Mouse (Mus musculus) MEL (cell line): ENCODE data around the gene Fam160a1. TPM values are rescaled to one million over a fixed set of nuclear protein-coding genes. Genes with fewer than 3 reads are reported as not detected.

ENCODE experiments used
- DNase-seq: peaks from one replicate; pipeline ENCODE4 v3.0.0; 2011; ENCODE audit warnings: low read depth, low spot score
- H3K27ac ChIP-seq: 2 replicates; pipeline ENCODE4 v1.5.1; 2012; ENCODE audit warnings: low read depth, mild to moderate bottlenecking, control low read depth, low read length, moderate library complexity; ENCODE audit not compliant: control insufficient read depth
- H3K27me3 ChIP-seq, 2 experiments: fragments of 150-350 bp in 1 of 2; sonication (generic) in 1 of 2; 2 replicates each; pipeline ENCODE4 v1.6.1; 2012; ENCODE audit warnings: low read length in 2 of 2, mild to moderate bottlenecking in 2 of 2, improper control_type of control experiment in 1 of 2, moderate library complexity in 1 of 2; ENCODE audit not compliant: insufficient read depth in 2 of 2, control insufficient read depth in 1 of 2
- H3K36me3 ChIP-seq, 2 experiments: 2 replicates each; pipeline ENCODE4 v1.6.1; 2012 to 2014; ENCODE audit warnings: low read length in 2 of 2, improper control_type of control experiment in 1 of 2, inconsistent platforms in 1 of 2, mild to moderate bottlenecking in 1 of 2; ENCODE audit not compliant: insufficient read depth in 2 of 2, control insufficient read depth in 1 of 2
- H3K4me1 ChIP-seq, 2 experiments: fragments of 150-350 bp in 1 of 2; sonication (generic) in 1 of 2; 2 replicates each; pipeline ENCODE4 v1.6.1; 2012; ENCODE audit warnings: low read length in 2 of 2, improper control_type of control experiment in 1 of 2, mild to moderate bottlenecking in 1 of 2; ENCODE audit not compliant: insufficient read depth in 2 of 2, control insufficient read depth in 1 of 2
- H3K4me3 ChIP-seq, 2 experiments: fragments of 150-350 bp in 1 of 2; sonication (generic) in 1 of 2; 2 replicates each; pipeline ENCODE4 v1.5.1; 2012; ENCODE audit warnings: low read depth in 2 of 2, low read length in 2 of 2, mild to moderate bottlenecking in 2 of 2, moderate library complexity in 2 of 2, control low read depth in 1 of 2, improper control_type of control experiment in 1 of 2; ENCODE audit not compliant: control insufficient read depth in 1 of 2, insufficient read depth in 1 of 2
- H3K79me2 ChIP-seq: 2 replicates; pipeline ENCODE4 v1.6.1; 2012; ENCODE audit warnings: mild to moderate bottlenecking, low read length, moderate library complexity; ENCODE audit not compliant: control insufficient read depth, poor library complexity, insufficient read depth
- H3K9ac ChIP-seq: 2 replicates; pipeline ENCODE4 v1.6.1; 2012; ENCODE audit warnings: low read depth, mild to moderate bottlenecking, control low read depth, low read length, moderate library complexity; ENCODE audit not compliant: control insufficient read depth, poor library complexity, severe bottlenecking
- H3K9me3 ChIP-seq: fragments of 150-350 bp; sonication (generic); replicated peaks from 2 replicates; pipeline ENCODE4 v1.6.1; 2012; ENCODE audit warnings: mild to moderate bottlenecking, low read length, improper control_type of control experiment, moderate library complexity; ENCODE audit not compliant: insufficient read depth
- CTCF ChIP-seq, 3 experiments: IDR thresholded peaks in 2 of 3; conservative IDR thresholded peaks in 1 of 3; 2 replicates each; pipeline ENCODE4 v1.5.1; 2011 to 2012; ENCODE audit warnings: low read length in 3 of 3, low read depth in 2 of 3, mild to moderate bottlenecking in 2 of 3, improper control_type of control experiment in 1 of 3, inconsistent platforms in 1 of 3, mixed read lengths in 1 of 3, moderate library complexity in 1 of 3; ENCODE audit not compliant: control insufficient read depth in 1 of 3, insufficient read depth in 1 of 3, poor library complexity in 1 of 3, severe bottlenecking in 1 of 3
- E2F4 ChIP-seq: IDR thresholded peaks from 2 replicates; pipeline ENCODE4 v1.6.1; 2011; ENCODE audit warnings: low read depth, low read length, improper control_type of control experiment, borderline replicate concordance
- ELF1 ChIP-seq: IDR thresholded peaks from 2 replicates; pipeline ENCODE4 v1.6.1; 2014; ENCODE audit warnings: low read depth, mild to moderate bottlenecking, inconsistent platforms, low read length, improper control_type of control experiment, moderate library complexity
- EP300 ChIP-seq, 2 experiments: IDR thresholded peaks; 2 replicates each; pipeline ENCODE4 v1.6.1; 2011; ENCODE audit warnings: improper control_type of control experiment in 2 of 2, low read length in 2 of 2, low read depth in 1 of 2, mild to moderate bottlenecking in 1 of 2
- JUND ChIP-seq: IDR thresholded peaks from 2 replicates; pipeline ENCODE4 v1.6.1; 2011; ENCODE audit warnings: low read depth, mild to moderate bottlenecking, improper control_type of control experiment, low read length
- KAT2A ChIP-seq: conservative IDR thresholded peaks from 2 replicates; pipeline ENCODE4 v1.6.1; 2012; ENCODE audit warnings: low read depth, low read length, improper control_type of control experiment, inconsistent platforms
- MAFK ChIP-seq: IDR thresholded peaks from 2 replicates; pipeline ENCODE4 v1.6.1; 2011; ENCODE audit warnings: low read depth, mild to moderate bottlenecking, low read length, improper control_type of control experiment, borderline replicate concordance
- MAX ChIP-seq: IDR thresholded peaks from 2 replicates; pipeline ENCODE4 v1.6.1; 2011; ENCODE audit warnings: low read length, improper control_type of control experiment
- MYB ChIP-seq: IDR thresholded peaks from 2 replicates; pipeline ENCODE4 v1.6.1; 2011; ENCODE audit warnings: mild to moderate bottlenecking, low read depth, low read length, improper control_type of control experiment
- MYC ChIP-seq: IDR thresholded peaks from 2 replicates; pipeline ENCODE4 v1.6.1; 2011; ENCODE audit warnings: low read depth, mild to moderate bottlenecking, low read length, improper control_type of control experiment, moderate library complexity
- POLR2AphosphoS5 ChIP-seq: IDR thresholded peaks from 2 replicates; pipeline ENCODE4 v1.6.1; 2012; ENCODE audit warnings: low read depth, borderline replicate concordance, mild to moderate bottlenecking, inconsistent platforms, low read length, moderate library complexity, mixed read lengths
- TAL1 ChIP-seq: IDR thresholded peaks from 2 replicates; pipeline ENCODE4 v1.6.1; 2012; ENCODE audit warnings: mild to moderate bottlenecking, inconsistent platforms, low read length, moderate library complexity, mixed read lengths
- TCF12 ChIP-seq: IDR thresholded peaks from 2 replicates; pipeline ENCODE4 v1.6.1; 2014; ENCODE audit warnings: low read depth, mild to moderate bottlenecking, inconsistent platforms, low read length, improper control_type of control experiment, moderate library complexity
- UBTF ChIP-seq: IDR thresholded peaks from 2 replicates; pipeline ENCODE4 v1.6.1; 2012; ENCODE audit warnings: low read depth, mild to moderate bottlenecking, inconsistent platforms, low read length, improper control_type of control experiment, moderate library complexity, borderline replicate concordance; ENCODE audit not compliant: insufficient read depth
- USF2 ChIP-seq, 2 experiments: IDR thresholded peaks; 2 replicates each; pipeline ENCODE4 v1.6.1; 2011 to 2012; ENCODE audit warnings: improper control_type of control experiment in 2 of 2, low read length in 2 of 2, borderline replicate concordance in 1 of 2, inconsistent platforms in 1 of 2, low read depth in 1 of 2, mild to moderate bottlenecking in 1 of 2; ENCODE audit not compliant: insufficient read depth in 1 of 2
- ZC3H11A ChIP-seq: IDR thresholded peaks from 2 replicates; pipeline ENCODE4 v1.6.1; 2012; ENCODE audit warnings: low read depth, mild to moderate bottlenecking, inconsistent platforms, low read length, improper control_type of control experiment
- ZKSCAN1 ChIP-seq: IDR thresholded peaks from 2 replicates; pipeline ENCODE4 v1.6.1; 2012; ENCODE audit warnings: low read depth, mild to moderate bottlenecking, inconsistent platforms, low read length, improper control_type of control experiment, moderate library complexity
- ZNF384 ChIP-seq: IDR thresholded peaks from 2 replicates; pipeline ENCODE4 v1.6.1; 2012; ENCODE audit warnings: low read depth, mild to moderate bottlenecking, inconsistent platforms, low read length, improper control_type of control experiment
- polyA plus RNA-seq, 2 experiments: library from polyadenylated mRNA; stranded (reverse) in 1 of 2; unstranded in 1 of 2; fragments of >175 nt in 1 of 2; fragments of >200 nt in 1 of 2; gene quantifications; 2 replicates each; pipeline versions ENCODE4 v1.2.1 to v1.2.4; 2012; ENCODE audit warnings: low replicate concordance in 2 of 2, low read depth in 1 of 2; ENCODE audit not compliant: insufficient read length in 2 of 2, insufficient read depth in 1 of 2, missing spikeins in 1 of 2
- total RNA-seq: library from RNA; depleted of rRNA; stranded (reverse); fragments of 300-350 nt; gene quantifications from 2 replicates; pipeline ENCODE4 v1.2.3, GENCODE M21; 2012

The Fam160a1 gene
- total and polyA plus RNA-seq, 3 experiments: not detected

DNA sequence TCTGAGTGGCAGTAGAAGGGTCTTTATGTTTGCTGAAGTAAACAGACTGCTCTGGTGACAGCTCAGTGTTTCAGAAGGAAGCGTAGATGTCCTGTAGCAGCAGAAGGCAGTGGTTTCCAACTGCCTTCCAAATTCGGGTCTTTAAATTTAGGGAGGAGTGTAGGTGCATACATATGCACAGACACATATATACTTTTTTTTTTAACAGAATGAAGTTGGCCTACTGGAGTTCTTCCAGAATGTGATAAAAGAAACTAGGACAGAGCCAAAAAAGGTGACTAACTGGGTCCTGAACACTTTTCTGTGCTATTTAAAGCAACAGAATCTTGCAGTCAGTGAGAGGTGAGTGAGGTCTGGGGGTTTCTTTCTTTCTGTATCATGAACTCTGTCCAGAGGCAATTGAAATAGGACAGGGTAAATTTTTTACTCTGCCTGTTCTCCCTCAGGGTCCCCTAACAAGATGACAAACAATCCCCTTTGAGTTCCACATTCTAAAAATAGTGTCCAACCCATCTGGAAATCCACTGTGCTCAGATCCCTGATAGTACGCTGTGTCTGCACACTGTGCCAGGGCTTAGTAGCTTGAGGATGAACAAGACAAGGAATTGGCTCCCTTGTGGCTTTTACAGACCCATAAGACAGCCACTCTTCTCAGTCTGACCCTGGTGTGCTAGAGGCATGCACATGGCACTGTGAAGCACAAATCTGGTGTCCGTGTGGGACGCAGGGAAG, 180.2 kb downstream of the Fam160a1 start:
- Histone ChIP-seq H3K9me3 (no peaks in the 10 kb centered on the region), H3K4me3 (no peak overlapping the region), H3K4me1 (no peaks in the 10 kb centered on the region), H3K27me3 (no peaks in the 10 kb centered on the region), H3K9ac (no peak overlapping the region), H3K79me2 (no peaks in the 10 kb centered on the region), H3K27ac (no peak overlapping the region), H3K36me3 (no peaks in the 10 kb centered on the region)
- TF ChIP-seq TAL1 (no peak), EP300 (IDR thresholded peaks at IDR 0.05; ENCODE audit: low read depth in 1 of 2, low read length in 2 of 2) (no peak), CTCF (IDR thresholded peaks at IDR 0.05 in 2 of 3, conservative IDR thresholded peaks at IDR 0.05 in 1 of 3; ENCODE audit: control insufficient read depth in 1 of 3, insufficient read depth in 1 of 3, low read depth in 2 of 3, low read length in 3 of 3, poor library complexity in 1 of 3, severe bottlenecking in 1 of 3) (no peak), MYB (no peak), ZC3H11A (no peak), USF2 (IDR thresholded peaks at IDR 0.05; ENCODE audit: borderline replicate concordance in 1 of 2, insufficient read depth in 1 of 2, low read depth in 1 of 2, low read length in 2 of 2) (no peak), UBTF (no peak), ELF1 (no peak), ZNF384 (no peak), POLR2AphosphoS5 (no peak), MYC (no peak), KAT2A (no peak), ZKSCAN1 (no peak)
- DNase-seq: no peak

DNA sequence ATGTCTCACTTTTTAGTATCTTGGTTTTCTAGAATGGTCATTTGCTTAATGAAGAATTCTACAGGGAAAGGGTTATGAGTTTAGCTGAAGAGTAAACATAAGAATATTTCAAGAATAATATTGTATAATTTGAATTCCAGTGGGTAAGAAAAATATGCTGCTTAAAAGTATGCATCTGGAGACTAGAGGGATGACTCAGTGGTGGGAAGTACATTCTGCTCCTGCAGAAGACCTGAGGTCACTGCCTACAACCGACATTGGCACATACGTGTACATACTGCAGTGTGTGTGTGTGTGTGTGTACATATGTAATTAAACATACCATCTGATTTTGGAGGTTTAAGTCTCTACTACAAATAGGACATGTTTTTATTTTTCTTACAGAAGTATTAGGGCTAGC, 181.5 kb downstream of the Fam160a1 start:
- Histone ChIP-seq H3K4me3 (no peak overlapping the region), H3K4me1 (no peaks in the 10 kb centered on the region), H3K36me3 (no peaks in the 10 kb centered on the region), H3K79me2 (no peaks in the 10 kb centered on the region), H3K27ac (no peak overlapping the region), H3K9ac (no peak overlapping the region), H3K27me3 (no peaks in the 10 kb centered on the region), H3K9me3 (no peaks in the 10 kb centered on the region)
- TF ChIP-seq E2F4 (no peak), TCF12 (no peak), TAL1 (no peak), ZNF384 (no peak), MAX (no peak), ELF1 (no peak), MAFK (no peak), JUND (no peak)
- DNase-seq: no peak
